Mouse (Mus musculus): ENCODE data around the gene Gm28047. TPM values are rescaled to one million over a fixed set of nuclear protein-coding genes. Genes with fewer than 3 reads are reported as not detected.

Gm28047 gene
- polyA plus RNA-seq, 1 experiment: not detected

DNA sequence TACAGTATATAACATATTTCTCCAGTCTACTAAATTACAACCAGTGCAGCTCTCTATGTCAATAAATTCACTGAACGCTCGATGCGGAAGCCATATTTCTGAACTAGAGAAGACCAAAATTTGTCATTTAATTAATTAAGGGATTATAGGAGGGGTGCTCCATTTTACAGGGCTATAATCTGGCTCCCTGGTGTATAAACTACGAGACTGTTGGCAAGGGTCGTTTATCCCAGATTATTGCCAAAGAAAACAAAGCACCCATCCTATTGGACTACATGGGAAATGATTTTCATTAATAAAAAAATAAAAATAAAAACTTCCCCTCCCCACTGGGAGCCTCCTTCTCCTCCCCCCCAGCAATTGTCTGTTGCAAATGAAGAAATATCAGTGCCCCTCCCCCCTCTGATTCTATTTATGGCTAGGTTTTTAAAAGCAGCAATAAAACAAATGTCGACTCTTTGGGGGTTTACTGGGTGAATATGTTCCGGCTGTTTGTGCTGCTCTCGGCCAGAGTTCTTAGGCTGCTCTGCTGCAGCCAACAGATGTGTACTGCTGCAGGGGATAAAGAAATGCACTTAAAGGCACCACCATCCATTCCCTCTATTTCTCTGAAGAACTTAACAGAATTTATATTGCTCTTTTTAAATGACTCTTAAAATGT, 30.7 kb downstream of the Gm28047 start:
- H3K27ac ChIP-seq (ENCODE audit: insufficient read depth, low read depth, low read length): no peak overlapping the region
- TF ChIP-seq CTCF (IDR thresholded peaks at IDR 0.05; ENCODE audit: insufficient read depth, low read depth, low read length) (no peak), POLR2A (IDR thresholded peaks at IDR 0.05; ENCODE audit: insufficient read depth, low read depth, low read length) (no peak)

GRCm38 (mm10) chr15:102592674-102593073, 32.2 kb downstream of the Gm28047 start:
- WGBS: 38% methylated on average over 1 of the region's 1 CpGs
- Histone ChIP-seq H3K4me3 (ENCODE audit: insufficient read depth, low read depth, low read length) (no peak overlapping the region), H3K27ac (ENCODE audit: insufficient read depth, low read depth, low read length) (no peak overlapping the region), H3K4me1 (ENCODE audit: control insufficient read depth, insufficient read depth, low read length) (no peaks in the 10 kb centered on the region)
- TF ChIP-seq CTCF (IDR thresholded peaks at IDR 0.05; ENCODE audit: insufficient read depth, low read depth, low read length) (no peak), POLR2A (IDR thresholded peaks at IDR 0.05; ENCODE audit: insufficient read depth, low read depth, low read length) (no peak)

More for the DNA sequence above, 30.7 kb downstream of the Gm28047 start:
- no peaks in the 10 kb centered on the region for H3K4me1 ChIP-seq (ENCODE audit: control insufficient read depth, insufficient read depth, low read length)
- H3K4me3 ChIP-seq (ENCODE audit: insufficient read depth, low read depth, low read length): no peak overlapping the region
- 17% methylated on average over 8 of the region's 8 CpGs for WGBS

GRCm38 (mm10) chr15:102590567-102590966, 34.3 kb downstream of the Gm28047 start:
- H3K4me3 ChIP-seq (ENCODE audit: insufficient read depth, low read depth, low read length): no peak overlapping the region
- no peak overlapping the region for H3K27ac ChIP-seq (ENCODE audit: insufficient read depth, low read depth, low read length)
- 30% methylated on average over 1 of the region's 1 CpGs for WGBS
- no peak for TF ChIP-seq CTCF (IDR thresholded peaks at IDR 0.05; ENCODE audit: insufficient read depth, low read depth, low read length)
- no peaks in the 10 kb centered on the region for H3K4me1 ChIP-seq (ENCODE audit: control insufficient read depth, insufficient read depth, low read length)

- peak overlapping the region; percentile 69 for H3K27ac ChIP-seq (ENCODE audit: insufficient read depth, low read depth, low read length)
- WGBS: 92% methylated on average over 8 of the region's 8 CpGs
- no peak for TF ChIP-seq CTCF (IDR thresholded peaks at IDR 0.05; ENCODE audit: insufficient read depth, low read depth, low read length)
- no peak for TF ChIP-seq POLR2A (IDR thresholded peaks at IDR 0.05; ENCODE audit: insufficient read depth, low read depth, low read length)
- no peaks in the 10 kb centered on the region for H3K4me1 ChIP-seq (ENCODE audit: control insufficient read depth, insufficient read depth, low read length)
- no peak overlapping the region for H3K4me3 ChIP-seq (ENCODE audit: insufficient read depth, low read depth, low read length)
Observed at GRCm38 (mm10) chr15:102589826-102590225, 35.0 kb downstream of the Gm28047 start.

GRCm38 (mm10) chr15:102585501-102585900, 39.4 kb downstream of the Gm28047 start:
- TF ChIP-seq CTCF (IDR thresholded peaks at IDR 0.05; ENCODE audit: insufficient read depth, low read depth, low read length) (no peak), POLR2A (IDR thresholded peaks at IDR 0.05; ENCODE audit: insufficient read depth, low read depth, low read length) (no peak)
- WGBS: 65% methylated on average over 5 of the region's 5 CpGs
- H3K4me3 ChIP-seq (ENCODE audit: insufficient read depth, low read depth, low read length): no peak overlapping the region

GRCm38 (mm10) chr15:102583708-102584383, 41.0 kb downstream of the Gm28047 start:
- 31% methylated on average over 8 of the region's 8 CpGs for WGBS
- TF ChIP-seq POLR2A (IDR thresholded peaks at IDR 0.05; ENCODE audit: insufficient read depth, low read depth, low read length) (no peak), CTCF (IDR thresholded peaks at IDR 0.05; ENCODE audit: insufficient read depth, low read depth, low read length) (no peak)
- no peak overlapping the region for H3K4me3 ChIP-seq (ENCODE audit: insufficient read depth, low read depth, low read length)

More at GRCm38 (mm10) chr15:102585501-102585900, 39.4 kb downstream of the Gm28047 start:
- H3K4me1 ChIP-seq (ENCODE audit: control insufficient read depth, insufficient read depth, low read length): no peaks in the 10 kb centered on the region
- no peak overlapping the region; the same call in 1 of the 2 replicates for H3K27ac ChIP-seq (ENCODE audit: insufficient read depth, low read depth, low read length)

GRCm38 (mm10) chr15:102581205-102581604, 43.7 kb downstream of the Gm28047 start:
- TF ChIP-seq CTCF (IDR thresholded peaks at IDR 0.05; ENCODE audit: insufficient read depth, low read depth, low read length) (no peak), POLR2A (IDR thresholded peaks at IDR 0.05; ENCODE audit: insufficient read depth, low read depth, low read length) (no peak)
- H3K4me3 ChIP-seq (ENCODE audit: insufficient read depth, low read depth, low read length): no peak overlapping the region
- no peak overlapping the region for H3K27ac ChIP-seq (ENCODE audit: insufficient read depth, low read depth, low read length)
- 83% methylated on average over 1 of the region's 1 CpGs for WGBS
- H3K4me1 ChIP-seq (ENCODE audit: control insufficient read depth, insufficient read depth, low read length): no peaks in the 10 kb centered on the region

More at GRCm38 (mm10) chr15:102583708-102584383, 41.0 kb downstream of the Gm28047 start:
- Histone ChIP-seq H3K4me1 (ENCODE audit: control insufficient read depth, insufficient read depth, low read length) (no peaks in the 10 kb centered on the region), H3K27ac (ENCODE audit: insufficient read depth, low read depth, low read length) (peak overlapping the region; percentile 77; the same call in 1 of the 2 replicates)

GRCm38 (mm10) chr15:102578351-102578750, 46.5 kb downstream of the Gm28047 start:
- H3K4me1 ChIP-seq (ENCODE audit: control insufficient read depth, insufficient read depth, low read length): no peaks in the 10 kb centered on the region
- 84% methylated on average over 2 of the region's 2 CpGs for WGBS
- TF ChIP-seq POLR2A (IDR thresholded peaks at IDR 0.05; ENCODE audit: insufficient read depth, low read depth, low read length): no peak
- TF ChIP-seq CTCF (IDR thresholded peaks at IDR 0.05; ENCODE audit: insufficient read depth, low read depth, low read length): no peak
- H3K4me3 ChIP-seq (ENCODE audit: insufficient read depth, low read depth, low read length): no peak overlapping the region
- no peak overlapping the region for H3K27ac ChIP-seq (ENCODE audit: insufficient read depth, low read depth, low read length)

DNA sequence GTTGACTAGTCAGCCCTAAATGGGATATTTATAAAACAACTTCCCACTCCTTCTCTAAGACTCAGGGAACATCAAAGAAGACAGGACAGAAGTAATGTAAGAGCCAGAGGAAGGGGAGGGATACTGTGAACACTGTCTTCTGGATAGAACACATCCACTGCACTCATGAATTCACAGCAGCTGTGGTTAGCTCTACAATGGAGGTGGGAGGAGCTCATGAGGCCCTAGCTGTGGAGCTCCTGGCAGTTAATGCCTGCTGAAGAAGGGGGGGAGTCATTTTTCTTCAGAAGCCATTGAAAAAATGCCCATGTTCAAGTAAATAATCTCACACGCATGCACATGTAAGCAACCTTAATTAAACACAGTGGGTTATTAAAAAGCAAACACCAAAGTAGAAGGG, 47.9 kb downstream of the Gm28047 start:
- Histone ChIP-seq H3K4me1 (ENCODE audit: control insufficient read depth, insufficient read depth, low read length) (peaks cover 1% of the 10 kb centered on the region; the same call in 1 of the 2 replicates), H3K4me3 (ENCODE audit: insufficient read depth, low read depth, low read length) (no peak overlapping the region), H3K27ac (ENCODE audit: insufficient read depth, low read depth, low read length) (peak overlapping the region; percentile 66; the same call in 1 of the 2 replicates)
- TF ChIP-seq POLR2A (IDR thresholded peaks at IDR 0.05; ENCODE audit: insufficient read depth, low read depth, low read length) (no peak), CTCF (IDR thresholded peaks at IDR 0.05; ENCODE audit: insufficient read depth, low read depth, low read length) (no peak)
- 21% methylated on average over 1 of the region's 1 CpGs for WGBS

All from olfactory bulb, adult 2 months (tissue).